Mouse (Mus musculus) heart, embryonic 12.5 days (tissue): ENCODE data around the gene Wsb2. TPM values are rescaled to one million over a fixed set of nuclear protein-coding genes. Genes with fewer than 3 reads are reported as not detected.
A peak's percentile ranks its signal among the peaks of the same experiment; 100 is the strongest.

ENCODE experiments used
- ATAC-seq: fragments of 200-750 bp; cut with Nextera tagmentation; 2 replicates; pipeline ENCODE4 v1.8.0; 2017; ENCODE audit warnings: moderate TSS enrichment, moderate library complexity; ENCODE audit not compliant: insufficient number of reproducible peaks, low FRiP score
- H3K27ac ChIP-seq: fragments of 300-500 bp; sonication (generic); 2 replicates; pipeline ENCODE4 v1.5.1; 2016; ENCODE audit warnings: mild to moderate bottlenecking, moderate library complexity; ENCODE audit not compliant: poor library complexity, severe bottlenecking
- H3K27me3 ChIP-seq: fragments of 300-500 bp; sonication (generic); replicated peaks from 2 replicates; pipeline ENCODE4 v1.6.1; 2016; ENCODE audit warnings: mild to moderate bottlenecking, moderate library complexity
- H3K36me3 ChIP-seq: fragments of 300-500 bp; sonication (generic); 2 replicates; pipeline ENCODE4 v1.6.1; 2016; ENCODE audit warnings: mild to moderate bottlenecking, moderate library complexity
- H3K4me1 ChIP-seq: fragments of 300-500 bp; sonication (generic); replicated peaks from 2 replicates; pipeline ENCODE4 v1.6.1; 2016; ENCODE audit warnings: mild to moderate bottlenecking
- H3K4me2 ChIP-seq: fragments of 300-500 bp; sonication (generic); 2 replicates; pipeline ENCODE4 v1.6.1; 2016; ENCODE audit warnings: mild to moderate bottlenecking, moderate library complexity
- H3K4me3 ChIP-seq: fragments of 300-500 bp; sonication (generic); 2 replicates; pipeline ENCODE4 v1.5.1; 2016; ENCODE audit warnings: mild to moderate bottlenecking
- H3K9ac ChIP-seq: fragments of 300-500 bp; sonication (generic); 2 replicates; pipeline ENCODE4 v1.6.1; 2016; ENCODE audit warnings: mild to moderate bottlenecking, moderate library complexity
- H3K9me3 ChIP-seq: fragments of 300-500 bp; sonication (generic); replicated peaks from 2 replicates; pipeline ENCODE4 v1.6.1; 2016; ENCODE audit warnings: mild to moderate bottlenecking, moderate library complexity
- WGBS: fragments of 180-500 bp; shearing (Covaris S2); methylation state at CpG from one replicate; pipeline ENCODE4 v1.1.7; 2016; 5-methylcytosine and 5-hydroxymethylcytosine counted together
- polyA plus RNA-seq: library from polyadenylated mRNA; unstranded; fragments of >200 nt; fragmentation: Nextera tagmentation; extraction: Ambion mirVana; gene quantifications from 2 replicates; pipeline ENCODE4 v1.2.1, GENCODE M21; 2016

The Wsb2 gene
- polyA plus RNA-seq, 1 experiment from 2014 or later = 96.8 TPM

GRCm38 (mm10) chr5:117414611-117415010 lies 57.5 kb downstream of the Wsb2 start:
- 6% methylated on average over 10 of the region's 10 CpGs for WGBS
- no peak overlapping the region for H3K27ac ChIP-seq
- 0 out of 2 replicates have a peak, but pooled peaks have one; percentile 4 for ATAC-seq
- no peaks in the 10 kb centered on the region; the same call in 1 of the 2 replicates for H3K9me3 ChIP-seq
- peak overlapping the region; percentile 80 for H3K4me3 ChIP-seq
- H3K36me3 ChIP-seq = no peaks in the 10 kb centered on the region
- H3K27me3 ChIP-seq = peaks cover 87% of the 10 kb centered on the region
- no peak overlapping the region for H3K9ac ChIP-seq
- 0 out of 2 replicates have a peak, but pooled peaks cover 6% of the 10 kb centered on the region for H3K4me1 ChIP-seq
- H3K4me2 ChIP-seq = peak overlapping the region; percentile 97

- Histone ChIP-seq H3K27me3 (peaks cover 81% of the 10 kb centered on the region), H3K36me3 (no peaks in the 10 kb centered on the region), H3K4me1 (0 out of 2 replicates have a peak, but pooled peaks cover 6% of the 10 kb centered on the region), H3K27ac (no peak overlapping the region), H3K9me3 (no peaks in the 10 kb centered on the region; the same call in 1 of the 2 replicates), H3K4me2 (no peak overlapping the region), H3K9ac (no peak overlapping the region), H3K4me3 (no peak overlapping the region)
- ATAC-seq = no peak
- 35% methylated on average over 19 of the region's 19 CpGs for WGBS
Measured at GRCm38 (mm10) chr5:117415011-117415912, 58.2 kb downstream of the Wsb2 start.

- no peak for ATAC-seq
- Histone ChIP-seq H3K9me3 (no peaks in the 10 kb centered on the region; the same call in 1 of the 2 replicates), H3K4me2 (no peak overlapping the region), H3K4me3 (no peak overlapping the region), H3K9ac (no peak overlapping the region), H3K36me3 (no peaks in the 10 kb centered on the region), H3K4me1 (0 out of 2 replicates have a peak, but pooled peaks cover 6% of the 10 kb centered on the region), H3K27ac (no peak overlapping the region), H3K27me3 (peaks cover 59% of the 10 kb centered on the region)
- 67% methylated on average over 2 of the region's 2 CpGs for WGBS
Measured at GRCm38 (mm10) chr5:117417442-117417841, 60.3 kb downstream of the Wsb2 start.

Other genes starting within 250 kb of the Wsb2 start
- 74.4 and 75.2 TPM in 2 replicates for gene Suds3, start 241.2 kb upstream of the Wsb2 start, polyA plus RNA-seq
- gene Taok3, start 237.2 kb upstream of the Wsb2 start, polyA plus RNA-seq = 11.6 and 13.3 TPM in 2 replicates
- gene Pebp1, start 69.7 kb upstream of the Wsb2 start, polyA plus RNA-seq = 516 and 534 TPM in 2 replicates
- 8.4 and 9.0 TPM in 2 replicates for gene Vsig10, start 38.2 kb upstream of the Wsb2 start, polyA plus RNA-seq
- gene Rfc5, start 31.7 kb downstream of the Wsb2 start, polyA plus RNA-seq = 61.2 and 63.0 TPM in 2 replicates
- 0.15 and 0.17 TPM in 2 replicates for gene Ksr2, start 56.7 kb downstream of the Wsb2 start, polyA plus RNA-seq